Mouse (Mus musculus) stomach, embryonic 16.5 days (tissue): ENCODE results near the gene Oxct2a. TPM values are rescaled to one million over a fixed set of nuclear protein-coding genes. Genes with fewer than 3 reads are reported as not detected.
"Not testable (repeated sequence)": the region's sequence is repeated elsewhere in the genome, so short reads cannot be mapped to it uniquely, and the experiment has no call there.

ENCODE experiments used
- ATAC-seq: fragments of 200-750 bp; cut with Nextera tagmentation; 2 replicates; pipeline ENCODE4 v1.8.0; 2017; ENCODE audit warnings: moderate number of reproducible peaks, moderate TSS enrichment; ENCODE audit not compliant: insufficient read depth, low FRiP score
- H3K27ac ChIP-seq: fragments of 300-500 bp; sonication (generic); 2 replicates; pipeline ENCODE4 v1.5.1; 2014; ENCODE audit warnings: low read length
- H3K27me3 ChIP-seq: fragments of 300-500 bp; sonication (generic); 2 replicates; pipeline ENCODE4 v1.6.1; 2014; ENCODE audit warnings: low read length, control low read depth, mixed read lengths; ENCODE audit not compliant: control insufficient read depth, insufficient read depth
- H3K36me3 ChIP-seq: fragments of 300-500 bp; sonication (generic); 2 replicates; pipeline ENCODE4 v1.6.1; 2014; ENCODE audit warnings: low read length; ENCODE audit not compliant: control insufficient read depth, insufficient read depth
- H3K4me1 ChIP-seq: fragments of 300-500 bp; sonication (generic); 2 replicates; pipeline ENCODE4 v1.6.1; 2014; ENCODE audit warnings: low read length, control low read depth, mixed read lengths; ENCODE audit not compliant: control insufficient read depth, insufficient read depth
- H3K4me2 ChIP-seq: fragments of 300-500 bp; sonication (generic); 2 replicates; pipeline ENCODE4 v1.6.1; 2014; ENCODE audit warnings: low read depth, low read length, mixed read lengths
- H3K4me3 ChIP-seq: fragments of 300-500 bp; sonication (generic); replicated peaks from 2 replicates; pipeline ENCODE4 v1.5.1; 2014; ENCODE audit warnings: mild to moderate bottlenecking, low read length
- H3K9ac ChIP-seq: fragments of 300-500 bp; sonication (generic); 2 replicates; pipeline ENCODE4 v1.6.1; 2014; ENCODE audit warnings: low read length
- H3K9me3 ChIP-seq: fragments of 300-500 bp; sonication (generic); replicated peaks from 2 replicates; pipeline ENCODE4 v1.6.1; 2016; ENCODE audit warnings: low read length, control low read depth; ENCODE audit not compliant: control insufficient read depth
- WGBS: fragments of 180-500 bp; shearing (Covaris S2); extraction: QIAGEN DNeasy Blood & Tissue Kit; methylation state at CpG from one replicate; pipeline ENCODE4 v1.1.7; 2014; 5-methylcytosine and 5-hydroxymethylcytosine counted together
- polyA plus RNA-seq: library from polyadenylated mRNA; unstranded; fragments of >200 nt; fragmentation: Nextera tagmentation; extraction: Ambion mirVana; gene quantifications from 2 replicates; pipeline ENCODE4 v1.2.1, GENCODE M21; 2015

Gene Oxct2a
- polyA plus RNA-seq, 1 experiment from 2014 or later, result not detected

- H3K9ac ChIP-seq, result no peak overlapping the region
- no peaks in the 10 kb centered on the region for H3K36me3 ChIP-seq
- H3K4me3 ChIP-seq, result no peak overlapping the region
- H3K9me3 ChIP-seq, result no peaks in the 10 kb centered on the region
- H3K4me1 ChIP-seq, result peaks cover 8% of the 10 kb centered on the region
- ATAC-seq, result no peak
- H3K4me2 ChIP-seq, result no peak overlapping the region
- peaks cover 26% of the 10 kb centered on the region for H3K27me3 ChIP-seq
- H3K27ac ChIP-seq, result no peak overlapping the region
- 71% methylated on average over 5 of the region's 5 CpGs for WGBS
These were observed 16.8 kb upstream of the Oxct2a start for GRCm38 (mm10) chr4:123340232-123340631.

- peaks cover 6% of the 10 kb centered on the region for H3K4me1 ChIP-seq
- no peak overlapping the region for H3K4me2 ChIP-seq
- H3K27ac ChIP-seq, result no peak overlapping the region
- no peak overlapping the region for H3K9ac ChIP-seq
- no peaks in the 10 kb centered on the region for H3K36me3 ChIP-seq
- WGBS, result 62% methylated on average over 4 of the region's 4 CpGs
- H3K9me3 ChIP-seq, result 0 out of 2 replicates have a peak, but pooled peaks cover 2% of the 10 kb centered on the region
- no peak overlapping the region for H3K4me3 ChIP-seq
- ATAC-seq, result no peak
- peaks cover 25% of the 10 kb centered on the region for H3K27me3 ChIP-seq
These were observed 14.3 kb upstream of the Oxct2a start for GRCm38 (mm10) chr4:123337693-123338092.

- H3K36me3 ChIP-seq, result no peaks in the 10 kb centered on the region
- ATAC-seq, result no peak
- 67% methylated on average over 14 of the region's 14 CpGs for WGBS
- H3K9me3 ChIP-seq, result 0 out of 2 replicates have a peak, but pooled peaks cover 3% of the 10 kb centered on the region
- H3K9ac ChIP-seq, result no peak overlapping the region
- H3K4me3 ChIP-seq, result no peak overlapping the region
- H3K27me3 ChIP-seq, result peaks cover 8% of the 10 kb centered on the region; the same call in 1 of the 2 replicates
- H3K4me2 ChIP-seq, result no peak overlapping the region
- H3K27ac ChIP-seq, result no peak overlapping the region
- no peaks in the 10 kb centered on the region for H3K4me1 ChIP-seq
These were observed 12.6 kb upstream of the Oxct2a start for GRCm38 (mm10) chr4:123335796-123336585.

GRCm38 (mm10) chr4:123335244-123335643 lies 11.8 kb upstream of the Oxct2a start:
- H3K4me2 ChIP-seq, H3K9me3 ChIP-seq, ATAC-seq, H3K4me3 ChIP-seq, H3K27ac ChIP-seq, H3K4me1 ChIP-seq, H3K9ac ChIP-seq, H3K36me3 ChIP-seq, H3K27me3 ChIP-seq: not testable (repeated sequence)
- WGBS, result 71% methylated on average over 10 of the region's 10 CpGs

GRCm38 (mm10) chr4:123334177-123334576 lies 10.7 kb upstream of the Oxct2a start:
- no peaks in the 10 kb centered on the region for H3K27me3 ChIP-seq
- no peak overlapping the region for H3K27ac ChIP-seq
- no peak overlapping the region for H3K4me3 ChIP-seq
- ATAC-seq, result no peak
- no peak overlapping the region for H3K9ac ChIP-seq
- 0 out of 2 replicates have a peak, but pooled peaks cover 3% of the 10 kb centered on the region for H3K9me3 ChIP-seq
- no peaks in the 10 kb centered on the region for H3K36me3 ChIP-seq
- H3K4me1 ChIP-seq, result no peaks in the 10 kb centered on the region
- 60% methylated on average over 3 of the region's 3 CpGs for WGBS
- H3K4me2 ChIP-seq, result no peak overlapping the region

- Histone ChIP-seq H3K4me1 (no peaks in the 10 kb centered on the region), H3K9me3 (0 out of 2 replicates have a peak, but pooled peaks cover 3% of the 10 kb centered on the region), H3K27me3 (no peaks in the 10 kb centered on the region), H3K27ac (no peak overlapping the region), H3K9ac (no peak overlapping the region), H3K36me3 (no peaks in the 10 kb centered on the region), H3K4me2 (no peak overlapping the region), H3K4me3 (no peak overlapping the region)
- no peak for ATAC-seq
- WGBS, result 96% methylated on average over 4 of the region's 4 CpGs
These were observed 9.7 kb upstream of the Oxct2a start for GRCm38 (mm10) chr4:123333151-123333550.

- not testable (repeated sequence) for H3K4me1 ChIP-seq, ATAC-seq, H3K9ac ChIP-seq, H3K9me3 ChIP-seq, H3K36me3 ChIP-seq, H3K27me3 ChIP-seq, H3K4me2 ChIP-seq, H3K27ac ChIP-seq, H3K4me3 ChIP-seq
- 68% methylated on average over 1 of the region's 1 CpGs for WGBS
These were observed 8.5 kb upstream of the Oxct2a start for GRCm38 (mm10) chr4:123331961-123332360.

GRCm38 (mm10) chr4:123331326-123331725 lies 7.9 kb upstream of the Oxct2a start:
- 65% methylated on average over 5 of the region's 5 CpGs for WGBS
- no peak overlapping the region for H3K4me2 ChIP-seq
- H3K36me3 ChIP-seq, result no peaks in the 10 kb centered on the region
- no peak for ATAC-seq
- 0 out of 2 replicates have a peak, but pooled peaks cover 3% of the 10 kb centered on the region for H3K9me3 ChIP-seq
- no peaks in the 10 kb centered on the region for H3K27me3 ChIP-seq
- H3K9ac ChIP-seq, result no peak overlapping the region
- no peak overlapping the region for H3K27ac ChIP-seq
- H3K4me1 ChIP-seq, result no peaks in the 10 kb centered on the region
- H3K4me3 ChIP-seq, result no peak overlapping the region

- Histone ChIP-seq H3K27me3 (no peaks in the 10 kb centered on the region), H3K4me3 (no peak overlapping the region), H3K9me3 (0 out of 2 replicates have a peak, but pooled peaks cover 3% of the 10 kb centered on the region), H3K27ac (no peak overlapping the region), H3K4me2 (no peak overlapping the region), H3K36me3 (no peaks in the 10 kb centered on the region), H3K4me1 (no peaks in the 10 kb centered on the region), H3K9ac (no peak overlapping the region)
- no peak for ATAC-seq
- 74% methylated on average over 6 of the region's 6 CpGs for WGBS
These were observed 5.5 kb upstream of the Oxct2a start for GRCm38 (mm10) chr4:123328946-123329345.
